Mouse (Mus musculus): ENCODE results near the gene Rom1.
"Not testable (repeated sequence)": the region's sequence is repeated elsewhere in the genome, so short reads cannot be mapped to it uniquely, and the experiment has no call there.

The Rom1 gene

GRCm38 (mm10) chr19:8896231-8896630 lies 32.9 kb downstream of the Rom1 start:
- DNase-seq = not testable (repeated sequence)

DNA sequence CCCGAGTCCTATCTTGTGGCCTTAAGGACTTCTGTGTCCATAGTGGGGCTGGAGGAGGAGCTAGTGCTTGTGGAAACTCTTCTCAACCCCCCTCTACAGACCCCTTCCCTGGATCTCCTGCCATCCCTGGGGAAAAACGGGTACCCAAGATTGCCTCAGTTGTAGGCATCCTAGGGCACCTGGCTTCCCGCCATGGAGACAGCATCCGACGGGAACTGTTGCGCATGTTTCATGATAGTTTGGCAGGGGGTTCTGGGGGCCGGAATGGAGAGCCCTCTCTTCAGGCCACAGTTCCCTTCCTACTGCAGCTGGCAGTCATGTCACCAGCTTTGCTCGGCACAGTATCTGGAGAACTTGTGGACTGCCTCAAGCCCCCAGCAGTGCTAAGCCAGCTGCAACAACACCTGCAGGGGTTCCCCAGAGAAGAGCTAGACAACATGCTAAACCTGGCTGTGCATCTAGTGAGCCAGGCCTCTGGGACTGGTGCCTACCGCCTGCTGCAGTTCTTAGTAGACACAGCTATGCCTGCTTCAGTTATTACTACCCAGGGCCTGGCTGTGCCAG lies 33.7 kb downstream of the Rom1 start:
- DNase-seq = peak in 1 of 2 experiments; percentile 41

- DNase-seq = peak; percentile 90
These were observed 36.1 kb downstream of the Rom1 start, which contains the start of gene Ints5 for GRCm38 (mm10) chr19:8892829-8893766. TSS of gene Ints5 (plus strand) at chr19:8893005.

DNA sequence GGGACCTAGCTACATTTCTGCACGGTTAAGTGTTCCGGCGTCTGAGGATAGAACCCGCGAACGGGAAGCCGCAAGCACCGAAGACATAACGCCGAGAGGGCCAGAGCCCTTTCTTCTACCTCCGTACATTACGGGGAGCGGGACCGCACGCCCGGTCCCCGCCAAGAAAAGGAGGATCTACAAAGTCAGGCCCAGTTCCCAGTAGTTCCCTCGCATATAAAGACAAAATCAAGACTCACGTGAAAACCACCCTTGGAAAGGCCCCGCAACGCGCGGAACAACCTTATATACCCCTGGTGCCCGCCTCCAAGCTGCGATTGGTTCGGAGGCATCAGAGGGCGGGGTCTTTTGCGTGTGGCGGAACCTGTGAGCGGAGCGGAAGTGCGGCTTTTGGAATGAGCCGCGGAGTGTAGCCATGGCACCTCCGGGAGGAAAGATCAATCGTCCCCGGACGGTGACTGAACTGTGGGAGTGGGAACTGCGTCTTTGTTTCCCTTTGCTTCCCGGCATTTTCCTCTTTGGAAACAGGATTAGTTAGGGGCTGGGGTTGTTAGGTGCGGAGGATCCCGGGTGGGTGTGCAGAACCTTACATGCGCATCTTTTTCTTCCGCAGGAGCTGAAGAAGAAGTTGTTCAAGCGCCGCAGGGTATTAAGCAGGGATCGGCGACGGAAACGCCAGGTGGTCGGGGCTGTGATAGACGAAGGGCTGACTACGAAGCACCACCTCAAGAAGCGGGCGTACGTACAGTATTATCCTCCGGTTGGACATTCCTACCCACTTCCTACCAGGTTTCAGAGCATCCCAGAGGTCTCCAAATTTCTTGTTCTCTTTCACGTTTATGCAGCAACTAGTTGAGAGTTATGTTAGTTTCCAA lies 40.4 kb downstream of the Rom1 start, which contains the start of the genes 1810009A15Rik and Gm49416:
Gene 1810009A15Rik (plus strand): TSS at position 343 of the 875 bp plus-strand sequence.
Gene Gm49416 (plus strand): TSS at position 416 of the 875 bp plus-strand sequence.
- peak; percentile 96 to 97 for DNase-seq

- no peak for DNase-seq
These were observed 41.3 kb downstream of the Rom1 start for GRCm38 (mm10) chr19:8887585-8888463.

DNA sequence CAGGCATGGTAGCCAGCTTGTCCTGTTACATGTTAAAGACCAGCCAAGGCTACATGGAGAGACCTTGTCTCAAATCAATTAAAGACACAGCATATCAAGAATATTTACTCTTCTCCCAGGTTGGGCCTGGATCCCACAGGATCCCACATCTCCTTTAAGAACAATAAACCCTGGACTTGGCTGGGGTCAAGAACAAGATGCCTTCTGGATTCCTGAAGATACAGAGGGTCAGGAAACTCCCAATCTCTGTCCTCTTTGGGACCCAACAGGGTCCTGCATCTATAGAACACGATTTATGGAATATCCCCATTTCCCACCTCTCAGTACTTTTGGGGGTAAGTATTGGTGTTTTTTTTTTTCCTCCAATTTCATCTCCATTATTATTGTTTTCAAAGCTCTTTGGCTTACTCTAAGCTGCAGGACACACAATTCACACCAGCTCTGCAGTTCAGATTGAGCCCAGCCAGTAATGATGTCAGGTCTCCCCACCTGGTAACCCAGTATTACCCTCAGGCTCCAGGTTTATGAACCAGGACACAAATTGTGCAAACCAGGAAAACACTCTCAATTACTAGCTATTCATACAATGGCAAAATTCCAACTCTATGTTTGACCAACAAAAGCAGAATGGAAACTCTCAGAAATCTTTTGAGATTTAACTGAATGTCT lies 42.1 kb downstream of the Rom1 start:
- DNase-seq = no peak

- DNase-seq = no peak
These were observed 45.5 kb downstream of the Rom1 start, which contains the start of the genes Lbhd1 and Gm49403 for GRCm38 (mm10) chr19:8883616-8884015. TSS of gene Lbhd1 (plus strand) at chr19:8883732. TSS of gene Gm49403 (plus strand) at chr19:8883930.

GRCm38 (mm10) chr19:8881034-8881392 lies 48.1 kb downstream of the Rom1 start:
- no peak for DNase-seq

- DNase-seq = peak; percentile 91
These were observed 48.7 kb downstream of the Rom1 start, which contains the start of gene Uqcc3 for GRCm38 (mm10) chr19:8880311-8881033. TSS of gene Uqcc3 (minus strand) at chr19:8880923.

Data from cerebellum, postnatal 14 days (tissue).